Mouse (Mus musculus): Measurements from ENCODE around the gene Pak6.

- TF ChIP-seq EP300 (IDR thresholded peaks at IDR 0.05; ENCODE audit: low read depth): no peak
- TF ChIP-seq CTCF (IDR thresholded peaks at IDR 0.05; ENCODE audit: low read depth): no peak
These were observed 66.9 kb downstream of the Pak6 start for GRCm38 (mm10) chr2:118729816-118730621.
